Mouse (Mus musculus) gastrocnemius, adult 2 months (tissue): Measurements from ENCODE around the gene Rtca. TPM values are rescaled to one million over a fixed set of nuclear protein-coding genes. Genes with fewer than 3 reads are reported as not detected.
A peak's percentile ranks its signal among the peaks of the same experiment; 100 is the strongest.

Source experiments
- DNase-seq: peaks from one replicate; pipeline ENCODE4 v3.0.0; 2022
- H3K27ac ChIP-seq: fragments of 200-600 bp; 2 replicates; pipeline ENCODE4 v1.8.1; 2022; ENCODE audit warnings: mild to moderate bottlenecking
- H3K4me3 ChIP-seq: fragments of 200-600 bp; 2 replicates; pipeline ENCODE4 v1.8.1; 2022; ENCODE audit warnings: mild to moderate bottlenecking, moderate library complexity
- CTCF ChIP-seq: fragments of 200-600 bp; IDR thresholded peaks from 2 replicates; pipeline ENCODE4 v1.8.1; 2022; ENCODE audit warnings: antibody characterized with exemption, mild to moderate bottlenecking, moderate library complexity
- intact Hi-C: fragments of 180-260 bp; cut with DNase I; formaldehyde crosslinking; loops from one replicate; pipeline ENCODE4 v1.15.1; 2025
- total RNA-seq, 2 experiments: library from RNA; stranded (reverse); gene quantifications; 2 replicates each; pipeline ENCODE4 v1.2.3; 2021

Rtca gene
- total RNA-seq, 2 experiments from 2014 or later: 21.0 to 21.6 TPM

GRCm38 (mm10) chr3:116512151-116512903 is 4.3 kb upstream of the Rtca start:
- intact Hi-C loops: loop anchor here (2.0 to 10.0 kb wide), 4 partner anchors 50 to 320 kb away; partner anchors contain the start of genes Lrrc39 and Sass6
- H3K27ac ChIP-seq: peak overlapping the region; percentile 95
- peak overlapping the region; percentile 72 for H3K4me3 ChIP-seq
- TF ChIP-seq CTCF: peak; percentile 49
- peak; percentile 51 for DNase-seq

DNA sequence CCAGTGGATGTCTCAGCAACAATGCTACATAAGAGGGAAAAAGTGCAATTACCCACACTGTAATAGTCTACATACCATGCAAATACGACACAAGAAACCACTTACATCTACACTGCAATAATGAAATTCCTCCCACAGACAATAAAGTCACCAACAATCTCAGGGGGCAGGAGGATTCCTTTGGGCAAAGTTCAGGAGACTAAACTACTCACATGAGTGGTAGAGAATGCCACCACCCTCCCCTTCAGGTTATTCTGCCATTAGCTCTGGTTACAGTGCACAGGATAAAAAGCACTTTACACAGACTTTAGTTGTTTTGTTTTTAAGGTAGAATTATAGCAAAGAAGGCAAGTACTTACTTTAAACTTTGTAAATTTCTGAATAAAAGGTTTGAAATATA is 12.3 kb downstream of the Rtca start:
- no peak for DNase-seq
- Histone ChIP-seq H3K4me3 (no peak overlapping the region), H3K27ac (no peak overlapping the region)
- intact Hi-C loops: loop anchor here (2.0 kb wide), 1 partner anchor 163 kb away; no protein-coding TSS in a partner anchor
- TF ChIP-seq CTCF: no peak

DNA sequence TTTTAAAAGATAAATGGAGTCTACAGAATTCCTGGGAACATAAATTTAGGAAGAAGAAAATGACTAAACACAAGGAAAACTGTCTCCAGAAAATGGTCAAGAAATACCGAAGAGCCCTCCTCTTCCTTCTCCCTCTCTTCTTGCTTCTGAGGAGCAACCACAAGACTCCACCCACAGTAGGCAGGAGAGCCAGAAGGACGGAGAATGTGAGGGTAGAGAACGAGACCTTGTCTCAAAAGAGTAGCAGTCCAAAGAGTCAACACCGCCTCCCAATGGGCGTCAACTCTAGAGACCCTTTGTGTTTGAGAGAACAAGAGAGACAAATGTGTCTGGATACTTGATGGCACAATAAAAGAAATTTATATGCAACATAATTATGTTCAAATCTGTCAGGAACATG is 14.3 kb downstream of the Rtca start:
- 0 out of 2 replicates have a peak, but pooled peaks have one; percentile 2 for TF ChIP-seq CTCF
- H3K4me3 ChIP-seq: no peak overlapping the region
- DNase-seq: no peak
- H3K27ac ChIP-seq: no peak overlapping the region
- intact Hi-C loops: loop anchor here (2.0 kb wide), 1 partner anchor 161 kb away; no protein-coding TSS in a partner anchor

GRCm38 (mm10) chr3:116491923-116492454 is 16.0 kb downstream of the Rtca start:
- no peak for DNase-seq
- no peak overlapping the region for H3K27ac ChIP-seq
- intact Hi-C loops: no loop called here
- TF ChIP-seq CTCF: no peak
- H3K4me3 ChIP-seq: no peak overlapping the region

DNA sequence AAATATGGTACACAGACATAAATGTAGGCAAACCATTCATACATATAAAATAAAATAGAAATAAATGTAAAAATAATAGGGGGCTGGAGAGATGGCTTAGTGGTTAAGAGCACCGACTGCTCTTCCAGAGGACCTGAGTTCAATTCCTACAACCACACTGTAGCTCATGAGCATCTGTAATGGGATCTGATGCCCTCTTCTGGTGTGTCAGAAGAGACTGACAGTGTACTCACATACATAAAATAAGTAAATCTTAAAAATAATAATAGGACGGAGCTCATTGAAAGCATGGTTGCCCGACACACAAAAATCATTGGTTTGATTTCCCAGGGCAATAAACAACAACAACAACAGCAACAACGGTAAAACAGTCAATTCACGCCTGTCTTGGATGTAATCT is 17.1 kb downstream of the Rtca start:
- TF ChIP-seq CTCF: peak; percentile 43
- intact Hi-C loops: no loop called here
- no peak for DNase-seq
- H3K27ac ChIP-seq: no peak overlapping the region
- no peak overlapping the region for H3K4me3 ChIP-seq

DNA sequence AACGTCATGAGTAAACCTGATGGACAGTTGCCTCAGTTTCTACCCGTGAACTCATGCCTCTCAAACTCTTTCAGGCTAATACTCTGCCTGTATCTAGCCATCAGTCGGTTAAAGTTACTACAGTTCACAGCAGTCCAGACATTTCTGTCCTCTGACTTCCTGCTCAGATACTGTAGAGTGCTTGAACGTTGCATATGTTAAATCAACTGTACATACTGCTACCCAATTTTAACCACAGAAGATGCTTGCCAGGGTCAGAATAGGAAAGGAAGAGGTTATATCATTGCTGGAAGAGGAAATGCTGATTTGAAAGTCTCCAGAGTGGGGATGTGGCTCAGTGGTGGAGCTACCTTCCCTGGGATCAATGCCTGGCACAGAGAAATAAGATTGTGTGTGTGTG is 24.7 kb downstream of the Rtca start:
- no peak for DNase-seq
- Histone ChIP-seq H3K27ac (no peak overlapping the region), H3K4me3 (no peak overlapping the region)
- intact Hi-C loops: no loop called here
- TF ChIP-seq CTCF: no peak

GRCm38 (mm10) chr3:116482724-116483123 is 25.3 kb downstream of the Rtca start:
- Histone ChIP-seq H3K4me3 (no peak overlapping the region), H3K27ac (no peak overlapping the region)
- intact Hi-C loops: no loop called here
- no peak for TF ChIP-seq CTCF
- DNase-seq: no peak

DNA sequence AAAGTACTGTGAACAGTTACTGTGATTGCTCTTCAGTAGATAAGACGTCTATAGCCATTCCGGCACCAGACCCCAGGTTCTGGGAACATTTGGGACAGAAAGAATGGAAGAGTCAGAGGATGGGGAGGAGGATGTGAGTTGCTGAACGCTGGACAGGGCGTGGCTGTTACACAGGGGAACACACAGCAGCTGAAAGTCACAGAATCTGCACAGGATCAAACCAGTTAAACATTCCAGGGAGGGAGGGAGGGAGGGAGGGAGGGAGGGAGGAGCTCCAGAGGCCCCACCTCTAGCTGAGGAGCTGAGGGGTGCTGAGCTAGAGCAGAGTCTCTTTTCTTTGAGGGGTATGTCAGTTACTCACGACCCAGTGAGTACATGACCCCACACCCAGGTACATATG is 27.1 kb downstream of the Rtca start:
- H3K4me3 ChIP-seq: no peak overlapping the region
- intact Hi-C loops: no loop called here
- DNase-seq: no peak
- TF ChIP-seq CTCF: no peak
- no peak overlapping the region for H3K27ac ChIP-seq

DNA sequence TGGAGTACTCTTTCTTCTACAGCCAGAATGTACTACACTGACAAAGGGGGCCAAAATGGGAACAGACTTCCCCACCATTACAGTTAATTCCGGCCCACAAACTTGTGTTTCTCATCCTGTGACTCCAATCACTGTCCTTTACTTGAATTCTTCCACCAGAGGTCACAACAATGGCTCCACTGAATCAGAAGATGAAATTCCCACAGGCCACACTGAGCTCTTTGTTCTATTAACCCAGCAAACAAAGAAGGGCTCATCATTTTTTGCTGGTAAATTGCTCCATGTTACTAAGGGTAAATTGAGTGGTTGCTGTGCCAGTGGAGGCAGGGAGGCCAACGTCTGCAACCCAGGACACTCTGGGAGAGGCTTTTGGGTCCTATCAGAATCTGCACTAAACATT is 27.9 kb downstream of the Rtca start:
- intact Hi-C loops: no loop called here
- Histone ChIP-seq H3K4me3 (no peak overlapping the region), H3K27ac (no peak overlapping the region)
- DNase-seq: no peak
- no peak for TF ChIP-seq CTCF

DNA sequence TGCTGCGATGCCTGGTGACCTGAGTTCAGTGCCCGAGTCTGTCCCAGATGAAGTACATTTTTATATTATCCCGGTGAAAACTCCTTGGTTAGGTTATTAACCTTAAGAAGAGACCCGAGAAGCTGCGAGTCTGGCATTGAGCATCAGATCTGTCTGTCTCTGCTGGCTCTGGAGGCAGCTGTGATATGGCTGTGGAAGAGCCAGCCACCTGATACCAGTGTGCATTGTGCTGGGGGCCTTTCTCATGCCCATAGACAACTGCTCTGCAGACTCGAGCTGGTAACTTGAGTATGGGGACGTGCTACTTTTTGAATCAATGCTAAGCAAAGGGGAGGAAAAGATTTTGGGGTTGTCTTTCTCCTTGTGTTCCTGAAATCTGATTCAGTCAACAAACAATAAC is 30.7 kb downstream of the Rtca start:
- intact Hi-C loops: no loop called here
- no peak overlapping the region for H3K27ac ChIP-seq
- TF ChIP-seq CTCF: no peak
- H3K4me3 ChIP-seq: no peak overlapping the region
- DNase-seq: no peak

- Histone ChIP-seq H3K27ac (no peak overlapping the region), H3K4me3 (no peak overlapping the region)
- no peak for DNase-seq
- intact Hi-C loops: no loop called here
- TF ChIP-seq CTCF: no peak
These were observed 31.2 kb downstream of the Rtca start for GRCm38 (mm10) chr3:116476686-116477298.

- intact Hi-C loops: no loop called here
- no peak for DNase-seq
- H3K27ac ChIP-seq: no peak overlapping the region
- H3K4me3 ChIP-seq: no peak overlapping the region
- no peak for TF ChIP-seq CTCF
These were observed 33.4 kb downstream of the Rtca start for GRCm38 (mm10) chr3:116474602-116475001.

GRCm38 (mm10) chr3:116465709-116466108 is 42.3 kb downstream of the Rtca start:
- intact Hi-C loops: no loop called here
- no peak overlapping the region for H3K4me3 ChIP-seq
- H3K27ac ChIP-seq: no peak overlapping the region
- DNase-seq: no peak
- no peak for TF ChIP-seq CTCF
